Mouse (Mus musculus) cerebellum, adult 11-12 months (tissue): ENCODE results near the gene Ppp1r13b.
A peak's percentile ranks its signal among the peaks of the same experiment; 100 is the strongest.
"Not testable (repeated sequence)": the region's sequence is repeated elsewhere in the genome, so short reads cannot be mapped to it uniquely, and the experiment has no call there.

Experiments used
- DNase-seq: peaks from one replicate; pipeline ENCODE4 v3.0.0; 2022

The Ppp1r13b gene

GRCm38 (mm10) chr12:111907970-111908681 is at the start of gene Ppp1r13b:
TSS of gene Ppp1r13b (minus strand) at chr12:111908110.
- peak; percentile 96 for DNase-seq

- no peak for DNase-seq
Measured at GRCm38 (mm10) chr12:111956173-111956572, 48.3 kb upstream of the Ppp1r13b start.

GRCm38 (mm10) chr12:111951701-111952100 is 43.8 kb upstream of the Ppp1r13b start:
- no peak for DNase-seq

GRCm38 (mm10) chr12:111950486-111950885 is 42.6 kb upstream of the Ppp1r13b start:
- DNase-seq = no peak

GRCm38 (mm10) chr12:111946716-111947115 is 38.8 kb upstream of the Ppp1r13b start:
- DNase-seq = peak; percentile 74

- not testable (repeated sequence) for DNase-seq
Measured at GRCm38 (mm10) chr12:111945765-111946655, 38.1 kb upstream of the Ppp1r13b start.

GRCm38 (mm10) chr12:111945115-111945514 is 37.2 kb upstream of the Ppp1r13b start:
- DNase-seq = no peak

- not testable (repeated sequence) for DNase-seq
Measured at GRCm38 (mm10) chr12:111944065-111944987, 36.4 kb upstream of the Ppp1r13b start.

- DNase-seq = peak; percentile 18
Measured at GRCm38 (mm10) chr12:111943421-111944064, 35.6 kb upstream of the Ppp1r13b start.

GRCm38 (mm10) chr12:111938623-111939177 is 30.8 kb upstream of the Ppp1r13b start:
- no peak for DNase-seq

- no peak for DNase-seq
Measured at GRCm38 (mm10) chr12:111936706-111937550, 29.0 kb upstream of the Ppp1r13b start.

GRCm38 (mm10) chr12:111933971-111934370 is 26.1 kb upstream of the Ppp1r13b start:
- no peak for DNase-seq

- DNase-seq = no peak
Measured at GRCm38 (mm10) chr12:111933032-111933704, 25.3 kb upstream of the Ppp1r13b start.

GRCm38 (mm10) chr12:111932513-111932912 is 24.6 kb upstream of the Ppp1r13b start:
- no peak for DNase-seq

- no peak for DNase-seq
Measured at GRCm38 (mm10) chr12:111931411-111932025, 23.6 kb upstream of the Ppp1r13b start.

GRCm38 (mm10) chr12:111928411-111928966 is 20.6 kb upstream of the Ppp1r13b start:
- DNase-seq = no peak

GRCm38 (mm10) chr12:111927338-111927737 is 19.4 kb upstream of the Ppp1r13b start:
- DNase-seq = peak; percentile 50

- DNase-seq = no peak
Measured at GRCm38 (mm10) chr12:111923117-111923516, 15.2 kb upstream of the Ppp1r13b start.

GRCm38 (mm10) chr12:111920046-111920445 is 12.1 kb upstream of the Ppp1r13b start:
- peak; percentile 91 for DNase-seq
